Mouse (Mus musculus): ENCODE results near the gene 4930412O13Rik.

DNA sequence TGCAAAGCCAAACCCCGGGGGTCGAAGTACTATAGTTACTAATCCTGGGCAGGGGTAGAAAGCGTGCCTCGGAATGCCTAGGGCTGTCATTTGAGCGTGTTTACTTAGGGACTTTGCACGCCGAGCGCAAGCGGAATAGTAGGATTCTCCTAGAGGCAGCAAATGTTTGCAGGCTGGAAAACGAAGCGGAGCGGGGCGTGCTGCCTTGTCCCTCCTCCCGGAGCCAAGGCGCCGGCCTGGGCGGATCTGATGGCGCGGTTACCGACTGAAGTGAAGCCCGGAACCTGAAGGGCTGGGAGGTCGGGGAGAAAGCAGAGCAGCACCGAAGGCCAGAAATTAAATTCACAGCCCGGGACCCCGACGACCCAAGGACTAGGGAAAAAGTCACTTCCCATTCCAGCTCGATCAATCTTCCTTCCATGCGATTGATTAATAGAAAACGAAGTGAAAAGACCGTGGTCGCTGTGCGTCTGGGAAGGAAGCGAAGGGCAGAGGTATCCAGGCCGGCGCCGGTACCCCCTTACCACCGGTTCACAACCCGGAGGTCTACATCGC, 1.4 kb downstream of the 4930412O13Rik start:
- TF ChIP-seq EP300 (IDR thresholded peaks at IDR 0.05; ENCODE audit: low read depth) (no peak), CTCF (IDR thresholded peaks at IDR 0.05; ENCODE audit: low read depth) (no peak)
